Mouse (Mus musculus) layer of hippocampus, adult 8-10 months (tissue): ENCODE measurements at regions not wholly inside any gene's neighbourhood (a gene's known extent, or its start where the extent isn't known, plus 50 kb on each side); places are given as distances from the start of the nearest gene placed in this dataset.
"Not testable (repeated sequence)": the region's sequence is repeated elsewhere in the genome, so short reads cannot be mapped to it uniquely, and the experiment has no call there.

Experiments used
- DNase-seq, 2 experiments: peaks; one replicate each; pipeline ENCODE4 v3.0.0; 2022; ENCODE audit warnings: low spot score in 2 of 2

DNA sequence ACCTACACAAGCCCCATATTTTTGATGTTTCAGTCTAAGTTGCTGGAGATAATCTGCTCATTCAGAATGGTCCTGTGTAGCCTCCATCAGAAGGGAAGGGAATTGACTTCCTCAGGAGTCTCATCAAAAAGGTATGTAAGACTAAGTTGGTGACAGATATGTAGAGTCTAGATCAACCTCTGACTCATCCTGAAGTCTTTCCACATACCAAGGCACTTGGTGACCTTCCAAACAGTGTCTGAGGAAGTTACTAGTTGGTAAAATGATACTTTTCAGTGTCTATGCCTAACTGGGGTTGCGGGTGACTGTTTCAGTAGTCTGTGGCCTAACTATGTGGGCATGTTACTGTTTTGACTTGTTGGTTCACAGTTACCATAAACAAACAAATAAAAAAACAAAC is 133.0 kb upstream of the Plcb4 start:
- no peak for DNase-seq

DNA sequence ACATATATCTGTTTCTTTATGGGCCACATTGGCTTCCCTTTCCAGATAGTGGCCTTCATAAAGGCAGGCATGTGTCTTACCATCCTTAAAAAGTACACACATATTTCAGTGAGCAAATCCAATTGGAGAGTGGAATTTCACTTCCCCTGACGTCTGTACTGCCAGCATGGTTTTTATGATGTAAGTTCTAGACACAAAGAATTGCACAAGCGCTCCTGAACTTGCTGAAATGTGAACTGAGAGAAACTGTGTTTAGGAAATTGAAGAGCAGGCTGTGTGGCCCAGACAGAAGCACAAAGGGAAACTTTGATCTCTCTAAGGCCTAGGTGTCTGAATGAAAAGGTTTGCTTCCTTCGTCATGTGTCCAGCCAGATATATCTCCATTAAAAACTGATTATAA is 129.2 kb upstream of the Plcb4 start:
- no peak for DNase-seq

DNA sequence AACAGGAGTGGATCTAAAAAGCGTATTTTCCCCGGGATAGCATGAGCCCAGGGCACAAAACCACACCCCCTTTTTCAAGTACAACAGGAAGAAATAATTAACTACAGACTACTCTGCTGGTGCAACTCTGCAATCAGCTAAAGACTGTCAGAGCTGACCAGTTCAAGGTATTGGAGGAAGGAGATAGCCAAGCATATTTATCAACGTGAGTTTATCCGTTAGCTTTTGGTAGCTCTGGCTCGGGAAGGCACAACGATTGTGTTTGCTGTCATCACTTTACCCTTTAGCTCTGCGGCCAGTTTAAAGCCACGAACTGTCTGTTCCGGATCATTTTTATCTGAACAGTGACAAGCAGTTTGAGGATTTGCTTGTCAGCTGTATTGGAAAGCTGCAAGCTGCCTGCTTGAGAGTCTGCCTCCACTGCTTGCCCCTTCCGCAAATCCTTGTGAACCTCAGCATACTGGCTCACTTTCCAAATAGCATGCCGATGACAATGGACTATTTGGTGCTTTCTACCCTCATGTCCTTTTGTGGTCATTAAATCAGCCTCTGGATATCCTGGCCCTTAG is 122.4 kb upstream of the Plcb4 start:
- DNase-seq = no peak

GRCm38 (mm10) chr2:135538022-135538421 is 120.8 kb upstream of the Plcb4 start:
- no peak for DNase-seq

- peak; percentile 21 to 43 for DNase-seq
These were observed 117.8 kb upstream of the Plcb4 start for GRCm38 (mm10) chr2:135541058-135541457.

DNA sequence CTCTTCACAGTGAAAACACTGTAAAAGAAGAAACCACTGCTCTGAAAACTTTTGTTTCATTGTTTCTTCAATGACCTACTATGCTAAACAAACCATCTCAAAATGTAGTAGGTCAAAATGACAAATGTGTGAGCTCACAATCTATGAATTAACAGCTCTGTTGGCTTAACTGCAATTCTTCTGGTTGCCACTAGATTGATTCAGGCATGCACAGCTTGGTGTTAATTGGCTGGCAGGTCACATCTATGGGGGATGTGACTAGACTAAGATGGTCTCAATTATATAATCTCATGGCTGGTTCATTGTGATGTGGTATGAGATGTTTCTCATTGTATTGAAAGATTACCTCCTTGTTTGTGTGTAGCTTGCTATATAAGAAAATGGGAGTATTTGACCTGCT is 116.9 kb upstream of the Plcb4 start:
- no peak for DNase-seq

DNA sequence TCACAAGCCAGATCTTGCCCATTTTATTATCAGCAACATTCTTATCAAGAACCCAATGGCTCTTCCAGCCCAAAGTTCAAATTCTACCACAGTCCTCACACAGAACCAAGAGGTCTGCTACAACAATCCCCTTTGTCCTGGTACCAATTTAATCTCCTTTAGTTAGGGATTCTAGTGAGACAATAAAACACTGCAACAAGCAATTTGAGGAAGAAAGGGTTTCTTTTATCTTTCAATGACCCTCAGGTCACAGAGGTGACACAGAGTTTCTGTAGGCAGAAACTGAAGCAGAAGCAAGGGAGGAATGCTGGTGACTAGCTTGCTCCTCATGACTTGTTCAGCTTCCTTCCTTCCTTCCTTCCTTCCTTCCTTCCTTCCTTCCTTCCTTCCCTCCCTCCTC is 113.9 kb upstream of the Plcb4 start:
- no peak for DNase-seq

GRCm38 (mm10) chr2:135547966-135548365 is 110.8 kb upstream of the Plcb4 start:
- DNase-seq = no peak

DNA sequence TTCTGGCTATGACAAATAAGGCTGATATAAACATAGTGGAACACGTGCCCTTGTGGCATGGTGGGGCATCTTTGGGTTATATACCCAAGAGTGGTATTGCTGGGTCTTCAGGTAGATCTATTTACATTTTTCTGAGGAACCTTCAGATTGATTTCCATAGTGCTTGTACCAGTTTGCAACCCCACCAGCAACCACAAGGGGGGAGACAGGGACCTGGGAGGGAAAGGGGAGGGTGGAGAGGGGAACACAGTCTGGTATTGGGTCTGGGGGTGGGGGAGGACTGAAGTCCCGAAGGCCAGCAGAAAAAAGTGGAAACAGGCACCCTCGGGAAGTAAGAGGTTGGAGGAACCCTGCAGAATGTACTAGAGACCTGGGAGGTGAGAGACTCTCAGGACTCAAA is 105.8 kb upstream of the Plcb4 start:
- no peak for DNase-seq

DNA sequence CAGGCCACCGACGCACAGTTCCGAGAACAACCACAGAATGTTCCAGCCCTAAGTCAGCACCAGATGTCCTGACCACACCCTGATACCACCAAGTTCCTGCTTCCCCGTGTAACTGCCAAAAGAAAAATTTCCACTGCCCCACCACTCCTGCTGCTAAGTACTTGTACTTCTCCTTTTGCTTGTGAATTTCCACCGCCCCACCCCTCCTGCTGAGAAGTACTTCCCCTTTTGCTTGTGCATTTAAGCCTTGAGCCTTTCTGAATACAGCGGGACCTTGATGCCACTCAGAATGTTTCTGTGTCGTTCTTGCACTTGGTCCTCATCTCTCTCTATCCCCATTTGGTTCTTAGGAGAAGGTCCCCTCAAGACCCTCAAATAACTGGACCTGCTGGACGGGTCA is 100.8 kb upstream of the Plcb4 start:
- DNase-seq = not testable (repeated sequence)

GRCm38 (mm10) chr2:135559328-135559727 is 99.5 kb upstream of the Plcb4 start:
- DNase-seq = no peak

GRCm38 (mm10) chr2:135559933-135560710 is 98.7 kb upstream of the Plcb4 start:
- no peak for DNase-seq

- no peak for DNase-seq
These were observed 98.0 kb upstream of the Plcb4 start for GRCm38 (mm10) chr2:135560856-135561255.

GRCm38 (mm10) chr2:135561716-135562115 is 97.1 kb upstream of the Plcb4 start:
- DNase-seq = no peak

DNA sequence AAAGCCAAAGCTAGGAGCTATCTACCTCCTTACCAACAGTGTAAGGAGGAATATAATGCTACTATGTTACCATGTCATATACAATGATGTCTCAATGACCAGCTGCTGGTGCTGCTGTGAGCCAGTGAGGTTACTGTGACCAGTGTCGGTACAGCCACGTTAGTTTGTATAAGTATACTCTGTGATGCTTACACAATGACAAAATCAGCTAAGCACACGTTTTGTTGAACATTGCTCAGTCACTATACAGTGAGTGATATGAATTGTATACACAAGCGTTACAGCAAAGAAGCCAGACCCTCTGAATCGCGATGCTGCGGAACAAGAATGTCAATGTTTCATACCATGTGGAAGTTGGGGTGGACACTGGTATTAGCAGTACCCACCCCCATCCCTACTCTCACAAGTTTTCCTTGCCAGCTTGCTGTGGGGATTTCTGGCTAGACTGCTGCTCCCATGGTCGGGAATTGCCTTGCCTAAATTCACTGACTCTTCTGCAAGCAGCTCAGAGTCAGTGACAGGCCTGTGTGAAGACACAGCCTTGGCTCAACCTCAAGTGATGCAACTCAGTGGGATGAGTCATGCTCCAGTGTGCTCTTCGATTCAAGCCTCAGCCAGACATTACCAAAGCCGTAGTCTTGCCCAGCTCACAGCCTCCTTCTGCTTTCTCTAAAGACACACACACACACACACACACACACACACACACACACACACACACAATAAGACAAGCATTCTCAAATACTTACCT is 96.5 kb upstream of the Plcb4 start:
- peak; percentile 14 to 31 for DNase-seq

- DNase-seq = no peak
These were observed 94.6 kb upstream of the Plcb4 start for GRCm38 (mm10) chr2:135564231-135564630.

DNA sequence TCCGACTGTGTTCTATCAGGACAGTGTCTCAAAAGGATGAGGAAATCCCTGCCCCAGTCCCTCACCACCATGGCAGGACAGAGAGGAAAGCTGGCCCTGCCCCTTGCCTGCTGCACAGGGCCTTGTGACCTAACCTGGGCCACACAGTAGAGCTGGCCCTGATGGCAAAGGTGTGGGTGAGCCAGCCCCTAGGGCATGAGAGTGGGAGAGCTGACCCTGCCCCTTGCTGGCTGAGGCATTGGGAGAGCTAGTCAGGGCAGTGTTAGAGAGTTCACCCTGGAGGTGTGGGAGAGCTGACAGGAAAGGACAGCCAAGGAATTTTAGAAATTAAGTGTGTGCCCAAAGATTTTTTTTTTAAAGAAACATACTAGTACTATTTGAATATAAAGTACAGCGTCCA is 90.5 kb upstream of the Plcb4 start:
- no peak for DNase-seq

GRCm38 (mm10) chr2:135571599-135571998 is 87.2 kb upstream of the Plcb4 start:
- DNase-seq = no peak

GRCm38 (mm10) chr2:135577228-135577627 is 81.6 kb upstream of the Plcb4 start:
- no peak for DNase-seq

- DNase-seq = peak in 1 of 2 experiments; percentile 14
These were observed 80.7 kb upstream of the Plcb4 start for GRCm38 (mm10) chr2:135578135-135578534.

- DNase-seq = no peak
These were observed 79.3 kb upstream of the Plcb4 start for GRCm38 (mm10) chr2:135579514-135579913.

GRCm38 (mm10) chr2:135580051-135580450 is 78.8 kb upstream of the Plcb4 start:
- no peak for DNase-seq

DNA sequence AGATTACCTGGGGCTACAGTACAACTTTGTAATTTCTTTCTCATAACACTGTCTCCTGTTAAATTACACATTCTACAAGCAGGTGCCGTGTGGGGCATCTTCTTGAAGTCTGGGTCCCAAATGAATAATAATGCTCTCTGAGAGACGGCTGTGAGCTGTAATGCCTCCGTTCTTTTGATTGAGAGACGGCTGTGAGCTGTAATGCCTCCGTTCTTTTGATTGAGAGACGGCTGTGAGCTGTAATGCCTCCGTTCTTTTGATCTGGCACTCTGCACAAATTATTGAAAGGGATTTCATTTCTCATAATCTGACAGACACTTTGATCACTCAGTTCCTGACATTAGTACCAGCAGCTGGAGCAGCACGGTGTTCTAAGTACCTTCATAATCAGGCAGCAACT is 76.5 kb upstream of the Plcb4 start:
- DNase-seq = no peak
